Mouse (Mus musculus) embryonic facial prominence, embryonic 15.5 days (tissue): ENCODE measurements around the gene Sstr5. TPM values are rescaled to one million over a fixed set of nuclear protein-coding genes. Genes with fewer than 3 reads are reported as not detected.
A peak's percentile ranks its signal among the peaks of the same experiment; 100 is the strongest.

Experiments used
- ATAC-seq: fragments of 200-750 bp; cut with Nextera tagmentation; 2 replicates; pipeline ENCODE4 v1.8.0; 2017; ENCODE audit warnings: low read depth, moderate TSS enrichment; ENCODE audit not compliant: insufficient number of reproducible peaks, low FRiP score, low TSS enrichment
- H3K27ac ChIP-seq: fragments of 300-500 bp; sonication (generic); replicated peaks from 2 replicates; pipeline ENCODE4 v1.5.1; 2015; ENCODE audit warnings: mild to moderate bottlenecking, inconsistent platforms
- H3K27me3 ChIP-seq: fragments of 300-500 bp; sonication (generic); 2 replicates; pipeline ENCODE4 v1.6.1; 2015; ENCODE audit warnings: inconsistent platforms
- H3K36me3 ChIP-seq: fragments of 300-500 bp; sonication (generic); 2 replicates; pipeline ENCODE4 v1.6.1; 2015; ENCODE audit warnings: mild to moderate bottlenecking, inconsistent platforms
- H3K4me1 ChIP-seq: fragments of 300-500 bp; sonication (generic); 2 replicates; pipeline ENCODE4 v1.6.1; 2015; ENCODE audit warnings: inconsistent platforms
- H3K4me2 ChIP-seq: fragments of 300-500 bp; sonication (generic); replicated peaks from 2 replicates; pipeline ENCODE4 v1.6.1; 2015; ENCODE audit warnings: mild to moderate bottlenecking, inconsistent platforms
- H3K4me3 ChIP-seq: fragments of 300-500 bp; sonication (generic); replicated peaks from 2 replicates; pipeline ENCODE4 v1.5.1; 2015; ENCODE audit warnings: mild to moderate bottlenecking, inconsistent platforms
- H3K9ac ChIP-seq: fragments of 300-500 bp; sonication (generic); 2 replicates; pipeline ENCODE4 v1.6.1; 2015; ENCODE audit warnings: inconsistent platforms
- H3K9me3 ChIP-seq: fragments of 300-500 bp; sonication (generic); replicated peaks from 2 replicates; pipeline ENCODE4 v1.6.1; 2016; ENCODE audit warnings: inconsistent platforms
- WGBS: fragments of 180-500 bp; shearing (Covaris S2); methylation state at CpG from one replicate; pipeline ENCODE4 v1.1.7; 2015; 5-methylcytosine and 5-hydroxymethylcytosine counted together
- polyA plus RNA-seq: library from polyadenylated mRNA; unstranded; fragments of >200 nt; fragmentation: Nextera tagmentation; extraction: Ambion mirVana; gene quantifications from 2 replicates; pipeline ENCODE4 v1.2.1, GENCODE M21; 2015

Sstr5 gene
- polyA plus RNA-seq, result 0.17 and 0.27 TPM in 2 replicates

DNA sequence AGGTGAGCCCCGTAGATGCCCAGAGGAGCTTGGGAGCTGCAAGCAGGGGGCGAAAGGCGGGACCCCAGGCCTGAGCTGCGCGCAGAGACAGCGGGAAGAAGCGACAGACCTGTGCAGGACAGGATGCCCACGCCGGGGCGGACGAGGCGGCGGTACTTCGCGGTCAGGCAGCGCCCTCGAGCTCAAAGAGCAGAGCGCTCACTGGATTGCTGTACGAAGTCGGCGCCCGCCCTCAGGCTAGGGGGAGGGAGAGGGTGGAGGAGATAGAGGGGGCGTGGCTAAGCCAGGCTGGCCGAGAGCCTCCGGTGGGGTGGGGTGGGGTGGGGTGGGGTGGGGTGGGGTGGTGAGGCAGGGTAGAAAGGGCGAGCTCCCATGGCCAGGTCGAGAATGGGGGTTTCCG is at the start of gene Sstr5:
Gene Sstr5, minus strand, starts transcription at position 276 of the 400 bp plus-strand sequence.
- H3K36me3 ChIP-seq, result no peaks in the 10 kb centered on the region
- peaks cover 10% of the 10 kb centered on the region for H3K4me1 ChIP-seq
- H3K27ac ChIP-seq, result no peak within 1 kb of the TSS
- H3K4me3 ChIP-seq, result peak within 1 kb of the TSS; percentile 27
- no peaks in the 10 kb centered on the region for H3K9me3 ChIP-seq
- peak within 1 kb of the TSS; percentile 49 for H3K4me2 ChIP-seq
- peak within 1 kb of the TSS; percentile 1 for H3K9ac ChIP-seq
- whole genome bisulfite sequencing, result under 1% methylated on average over 26 of the region's 28 CpGs
- peaks cover 33% of the 10 kb centered on the region for H3K27me3 ChIP-seq
- no peak for ATAC-seq

- no peaks in the 10 kb centered on the region for H3K36me3 ChIP-seq
- no peak overlapping the region for H3K27ac ChIP-seq
- no peak for ATAC-seq
- H3K9me3 ChIP-seq, result no peaks in the 10 kb centered on the region
- H3K27me3 ChIP-seq, result no peaks in the 10 kb centered on the region
- no peak overlapping the region for H3K9ac ChIP-seq
- H3K4me2 ChIP-seq, result no peak overlapping the region
- no peaks in the 10 kb centered on the region for H3K4me1 ChIP-seq
- 88% methylated on average over 4 of the region's 4 CpGs for WGBS
- H3K4me3 ChIP-seq, result no peak overlapping the region
These were observed 44.7 kb upstream of the Sstr5 start for GRCm38 (mm10) chr17:25541768-25542167.

DNA sequence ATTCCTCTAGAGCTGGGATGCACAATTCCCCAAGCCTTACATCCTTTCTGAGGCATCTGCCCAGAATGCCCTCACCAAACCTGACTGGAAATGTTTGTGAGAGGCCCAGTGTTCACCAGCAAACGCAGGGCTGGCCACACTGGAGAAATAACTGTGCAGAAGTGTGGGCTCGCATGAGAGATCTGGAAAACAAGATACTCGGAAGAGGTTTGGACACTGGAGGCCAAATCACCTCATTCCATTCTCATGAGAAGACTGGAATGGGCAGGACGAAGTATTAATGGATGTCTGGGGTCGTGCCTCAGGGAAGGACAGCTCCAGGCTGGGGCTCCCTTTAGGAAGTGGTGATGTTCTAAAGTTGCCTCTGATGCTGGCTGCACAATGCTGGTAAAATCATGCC is 43.6 kb upstream of the Sstr5 start:
- Histone ChIP-seq H3K27me3 (no peaks in the 10 kb centered on the region), H3K4me1 (no peaks in the 10 kb centered on the region), H3K9ac (no peak overlapping the region), H3K4me2 (no peak overlapping the region), H3K4me3 (no peak overlapping the region), H3K27ac (no peak overlapping the region), H3K36me3 (no peaks in the 10 kb centered on the region), H3K9me3 (no peaks in the 10 kb centered on the region)
- WGBS, result 75% methylated on average over 5 of the region's 5 CpGs
- ATAC-seq, result no peak

GRCm38 (mm10) chr17:25538945-25539875 is 42.1 kb upstream of the Sstr5 start:
- H3K36me3 ChIP-seq, result no peaks in the 10 kb centered on the region
- no peak overlapping the region for H3K4me2 ChIP-seq
- H3K27me3 ChIP-seq, result no peaks in the 10 kb centered on the region
- H3K4me3 ChIP-seq, result no peak overlapping the region
- 45% methylated on average over 27 of the region's 27 CpGs for WGBS
- no peak for ATAC-seq
- H3K9ac ChIP-seq, result no peak overlapping the region
- H3K27ac ChIP-seq, result no peak overlapping the region
- H3K4me1 ChIP-seq, result no peaks in the 10 kb centered on the region
- no peaks in the 10 kb centered on the region for H3K9me3 ChIP-seq

- H3K9ac ChIP-seq, result no peak overlapping the region
- WGBS, result 57% methylated on average over 8 of the region's 8 CpGs
These were observed 33.4 kb upstream of the Sstr5 start for GRCm38 (mm10) chr17:25530357-25531022.

GRCm38 (mm10) chr17:25522080-25522479 is 25.0 kb upstream of the Sstr5 start:
- Histone ChIP-seq H3K9me3 (no peaks in the 10 kb centered on the region), H3K4me1 (peaks cover 37% of the 10 kb centered on the region), H3K36me3 (no peaks in the 10 kb centered on the region), H3K27me3 (no peaks in the 10 kb centered on the region), H3K9ac (no peak overlapping the region), H3K4me3 (no peak overlapping the region), H3K4me2 (no peak overlapping the region), H3K27ac (0 out of 2 replicates have a peak overlapping the region, but pooled peaks have one; percentile 34)
- ATAC-seq, result no peak
- WGBS, result 31% methylated on average over 12 of the region's 12 CpGs

More at GRCm38 (mm10) chr17:25530357-25531022, 33.4 kb upstream of the Sstr5 start:
- no peaks in the 10 kb centered on the region for H3K27me3 ChIP-seq
- 0 out of 2 replicates have a peak, but pooled peaks have one; percentile 41 for ATAC-seq
- H3K36me3 ChIP-seq, result no peaks in the 10 kb centered on the region
- peaks cover 4% of the 10 kb centered on the region; the same call in 1 of the 2 replicates for H3K4me1 ChIP-seq
- no peaks in the 10 kb centered on the region for H3K9me3 ChIP-seq
- no peak overlapping the region for H3K4me2 ChIP-seq
- no peak overlapping the region for H3K27ac ChIP-seq
- no peak overlapping the region for H3K4me3 ChIP-seq

GRCm38 (mm10) chr17:25520492-25520891 is 23.4 kb upstream of the Sstr5 start:
- Histone ChIP-seq H3K4me3 (no peak overlapping the region), H3K9me3 (no peaks in the 10 kb centered on the region), H3K36me3 (no peaks in the 10 kb centered on the region), H3K27ac (peak overlapping the region; percentile 39; the same call in 1 of the 2 replicates), H3K4me2 (no peak overlapping the region), H3K4me1 (peaks cover 42% of the 10 kb centered on the region), H3K9ac (no peak overlapping the region), H3K27me3 (no peaks in the 10 kb centered on the region)
- 16% methylated on average over 9 of the region's 9 CpGs for WGBS
- peak; percentile 49; the same call in 1 of the 2 replicates for ATAC-seq

- peaks cover 38% of the 10 kb centered on the region for H3K4me1 ChIP-seq
These were observed 22.4 kb upstream of the Sstr5 start for GRCm38 (mm10) chr17:25519511-25519910.

DNA sequence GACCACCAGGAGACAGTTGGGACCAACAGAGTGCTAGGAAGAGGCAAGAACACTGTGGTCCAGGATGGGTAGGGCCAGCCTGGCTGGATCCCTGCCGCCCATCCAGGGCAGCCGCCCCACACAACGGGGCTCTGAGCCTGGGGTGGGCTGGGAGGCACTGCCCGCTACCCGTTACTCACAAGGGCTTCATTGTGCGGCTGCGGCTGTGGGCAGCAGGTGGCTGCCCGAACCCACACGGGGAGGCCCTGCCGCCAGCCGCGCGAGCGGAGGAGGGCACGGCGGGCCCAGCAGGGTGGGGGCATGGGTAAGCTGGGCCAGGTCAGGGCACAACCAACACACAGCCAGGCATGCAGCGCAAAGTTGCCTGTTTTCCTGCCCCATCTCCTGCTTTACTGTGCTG is 21.1 kb upstream of the Sstr5 start:
- WGBS, result 89% methylated on average over 17 of the region's 17 CpGs
- Histone ChIP-seq H3K9me3 (no peaks in the 10 kb centered on the region), H3K27me3 (no peaks in the 10 kb centered on the region), H3K9ac (no peak overlapping the region), H3K4me2 (no peak overlapping the region), H3K36me3 (no peaks in the 10 kb centered on the region), H3K4me1 (peaks cover 30% of the 10 kb centered on the region), H3K27ac (no peak overlapping the region), H3K4me3 (no peak overlapping the region)
- no peak; the same call in 1 of the 2 replicates for ATAC-seq

More at GRCm38 (mm10) chr17:25519511-25519910, 22.4 kb upstream of the Sstr5 start:
- WGBS, result 80% methylated on average over 5 of the region's 5 CpGs
- H3K9me3 ChIP-seq, result no peaks in the 10 kb centered on the region
- ATAC-seq, result no peak
- no peak overlapping the region for H3K27ac ChIP-seq
- no peak overlapping the region for H3K4me2 ChIP-seq
- H3K9ac ChIP-seq, result no peak overlapping the region
- H3K4me3 ChIP-seq, result no peak overlapping the region
- no peaks in the 10 kb centered on the region for H3K27me3 ChIP-seq
- no peaks in the 10 kb centered on the region for H3K36me3 ChIP-seq

GRCm38 (mm10) chr17:25516315-25516714 is 19.2 kb upstream of the Sstr5 start:
- no peaks in the 10 kb centered on the region for H3K9me3 ChIP-seq
- 39% methylated on average over 5 of the region's 5 CpGs for WGBS
- H3K27me3 ChIP-seq, result no peaks in the 10 kb centered on the region
- H3K36me3 ChIP-seq, result no peaks in the 10 kb centered on the region
- no peak overlapping the region for H3K9ac ChIP-seq
- no peak overlapping the region for H3K4me3 ChIP-seq
- H3K27ac ChIP-seq, result no peak overlapping the region
- ATAC-seq, result no peak
- H3K4me2 ChIP-seq, result no peak overlapping the region
- H3K4me1 ChIP-seq, result peaks cover 24% of the 10 kb centered on the region

- Histone ChIP-seq H3K27ac (no peak overlapping the region), H3K9ac (no peak overlapping the region), H3K4me1 (0 out of 2 replicates have a peak, but pooled peaks cover 8% of the 10 kb centered on the region), H3K36me3 (no peaks in the 10 kb centered on the region), H3K4me2 (no peak overlapping the region), H3K9me3 (no peaks in the 10 kb centered on the region), H3K4me3 (no peak overlapping the region), H3K27me3 (no peaks in the 10 kb centered on the region)
- no peak for ATAC-seq
- 86% methylated on average over 2 of the region's 2 CpGs for WGBS
These were observed 17.0 kb upstream of the Sstr5 start for GRCm38 (mm10) chr17:25514055-25514454.
